14 mouse cellular contexts compared by ENCODE assay signal in genomic region chr8:120032549-120033208, GRCm38 (mm10). TPM values are rescaled to one million over a fixed set of nuclear protein-coding genes. Genes with fewer than 3 reads are reported as not detected.
DNase-seq lines count a peak whose midpoint lies in the region; ATAC-seq lines count a peak whose summit lies in the region.
"Had no signal": no experiment of that assay in that cellular context is flagged by ENCODE, and none has a peak within 500 bp of the region (broad histone marks: within the 10 kb centered on the region; RNA-seq: fewer than 3 reads in every experiment).

No protein-coding gene starts in this region.

- no peaks in the 10 kb centered on the region for H3K9me3 ChIP-seq in midbrain, embryonic 10.5 days (replicated peaks)
- H3K9me3 ChIP-seq in midbrain, embryonic 16.5 days (replicated peaks; ENCODE audit: control insufficient read depth, low read length, poor library complexity, severe bottlenecking): no peaks in the 10 kb centered on the region; the same call in 1 of the 2 replicates
- H3K9me3 ChIP-seq: heart, embryonic 13.5 days; kidney, embryonic 15.5 days; midbrain, embryonic 13.5 days had no signal

- no peak overlapping the region for H3K4me3 ChIP-seq in midbrain, embryonic 10.5 days
- no peak overlapping the region for H3K4me3 ChIP-seq in midbrain, embryonic 16.5 days (ENCODE audit: low read depth, low read length)
- H3K4me3 ChIP-seq: heart, embryonic 13.5 days; kidney, embryonic 15.5 days; midbrain, embryonic 13.5 days had no signal

- no peak overlapping the region for H3K9ac ChIP-seq in midbrain, embryonic 16.5 days (ENCODE audit: low read depth, low read length)
- H3K9ac ChIP-seq: heart, embryonic 13.5 days; kidney, embryonic 15.5 days; liver, embryonic 14.5 days; midbrain, embryonic 13.5 days had no signal

- 93% methylated on average over 5 of the region's 5 CpGs for WGBS in midbrain, embryonic 10.5 days
- WGBS in midbrain, embryonic 16.5 days: 89% methylated on average over 5 of the region's 5 CpGs

- H3K4me1 ChIP-seq in midbrain, embryonic 10.5 days: peaks cover 66% of the 10 kb centered on the region
- H3K4me1 ChIP-seq in midbrain, embryonic 16.5 days (ENCODE audit: control insufficient read depth, insufficient read depth, low read length): no peaks in the 10 kb centered on the region

- no peak overlapping the region for H3K4me2 ChIP-seq in midbrain, embryonic 16.5 days (ENCODE audit: low read length)
- H3K4me2 ChIP-seq: heart, embryonic 13.5 days; kidney, embryonic 15.5 days; midbrain, embryonic 13.5 days had no signal

- H3K27ac ChIP-seq in midbrain, embryonic 10.5 days (replicated peaks): peak overlapping the region; percentile 29; the same call in 1 of the 2 replicates
- no peak overlapping the region for H3K27ac ChIP-seq in midbrain, embryonic 16.5 days (ENCODE audit: low read length)
- H3K27ac ChIP-seq: heart, embryonic 13.5 days; kidney, embryonic 15.5 days; liver, embryonic 14.5 days; midbrain, embryonic 13.5 days had no signal

- H3K36me3 ChIP-seq in midbrain, embryonic 10.5 days: no peaks in the 10 kb centered on the region
- no peaks in the 10 kb centered on the region for H3K36me3 ChIP-seq in midbrain, embryonic 16.5 days (ENCODE audit: control insufficient read depth, insufficient read depth, low read length)
- H3K36me3 ChIP-seq: heart, embryonic 13.5 days; kidney, embryonic 15.5 days; midbrain, embryonic 13.5 days had no signal

- no peak for DNase-seq in midbrain, embryonic 10.5 days (ENCODE audit: low spot score)
- peak; percentile 54 for DNase-seq in fibroblast of lung, adult 2 months (ENCODE audit: low read depth)
- DNase-seq in thymus, adult 18-20 months: peak; percentile 74 to 81
- no peak for DNase-seq in layer of hippocampus, adult 9-11 months
- no peak for DNase-seq in frontal cortex, adult 2 months (ENCODE audit: extremely low spot score in 1 of 2, low spot score in 1 of 2)
- DNase-seq in spleen, postnatal 4 days (ENCODE audit: low spot score in 2 of 2): no peak
- DNase-seq: adrenal gland, postnatal 25 days; lung, postnatal 36 days had no signal

- ATAC-seq in midbrain, embryonic 16.5 days: no peak
- ATAC-seq: hindbrain, embryonic 16.5 days; midbrain, embryonic 13.5 days had no signal

- H3K27me3 ChIP-seq in midbrain, embryonic 10.5 days (ENCODE audit: low read depth, poor library complexity, severe bottlenecking): no peaks in the 10 kb centered on the region
- no peaks in the 10 kb centered on the region for H3K27me3 ChIP-seq in midbrain, embryonic 16.5 days (ENCODE audit: control insufficient read depth, insufficient read depth, low read depth, low read length)
- H3K27me3 ChIP-seq: heart, embryonic 13.5 days; kidney, embryonic 15.5 days; midbrain, embryonic 13.5 days had no signal

RNA-seq across cellular contexts. Expression of gene Crispld2, which starts 40.4 kb away (rescaled TPM):
- 2.9 and 4.0 TPM in 2 replicates for polyA plus RNA-seq in midbrain, embryonic 10.5 days (2016; fragmentation: Nextera tagmentation; extraction: Ambion mirVana)
- 2.0 and 2.4 TPM in 2 replicates for polyA plus RNA-seq in midbrain, embryonic 16.5 days (2015; fragmentation: Nextera tagmentation; extraction: Ambion mirVana)
- 3.4 and 4.0 TPM in 2 replicates for polyA plus RNA-seq in frontal cortex, adult 2 months (2012; rRNA removed)

Comparison
In these comparisons a context has a peak if more than half of its experiments do, and no peak if none do; other contexts are left out.
1. DNase-seq: peak in fibroblast of lung, adult 2 months (single experiment) and thymus, adult 18-20 months (2 of 2); none in midbrain, embryonic 10.5 days (single experiment), layer of hippocampus, adult 9-11 months (single experiment), frontal cortex, adult 2 months (0 of 2) and spleen, postnatal 4 days (0 of 2).